Mouse (Mus musculus) G1E (cell line): Measurements from ENCODE around the gene Nfic.

Experiments
- CTCF ChIP-seq: IDR thresholded peaks from 2 replicates; pipeline ENCODE4 v1.5.1; 2012; ENCODE audit warnings: low read depth, low read length, inconsistent platforms, mixed read lengths
- GATA1 ChIP-seq: IDR thresholded peaks from 2 replicates; pipeline ENCODE4 v1.6.1; 2012; ENCODE audit warnings: borderline replicate concordance, low read length, inconsistent platforms, mixed read lengths
- GATA2 ChIP-seq: IDR thresholded peaks from 2 replicates; pipeline ENCODE4 v1.6.1; 2012; ENCODE audit warnings: low read depth, low read length, inconsistent platforms, borderline replicate concordance
- POLR2AphosphoS5 ChIP-seq: IDR thresholded peaks from 2 replicates; pipeline ENCODE4 v1.6.1; 2012; ENCODE audit warnings: low read depth, low read length, inconsistent platforms; ENCODE audit not compliant: insufficient replicate concordance

GRCm38 (mm10) chr10:81425236-81425850, 30.1 kb downstream of the Nfic start:
- TF ChIP-seq CTCF = no peak
- TF ChIP-seq GATA2 = no peak
- TF ChIP-seq GATA1 = no peak
- no peak for TF ChIP-seq POLR2AphosphoS5
